Mouse (Mus musculus): Measurements from ENCODE around the gene Mbnl2. TPM values are rescaled to one million over a fixed set of nuclear protein-coding genes. Genes with fewer than 3 reads are reported as not detected.

Mbnl2 gene
- polyA plus RNA-seq, 1 experiment from 2014 or later, result 36.4 TPM

- WGBS, result 92% methylated on average over 8 of the region's 8 CpGs
- Histone ChIP-seq H3K9me3 (ENCODE audit: control insufficient read depth, low read length) (no peaks in the 10 kb centered on the region), H3K27me3 (ENCODE audit: control insufficient read depth, insufficient read depth, low read length) (no peaks in the 10 kb centered on the region), H3K4me1 (ENCODE audit: control insufficient read depth, insufficient read depth, low read length) (no peaks in the 10 kb centered on the region), H3K27ac (ENCODE audit: low read depth, low read length) (no peak overlapping the region), H3K9ac (ENCODE audit: low read length) (no peak overlapping the region), H3K36me3 (ENCODE audit: control insufficient read depth, insufficient read depth, low read length) (no peaks in the 10 kb centered on the region), H3K4me2 (no peak overlapping the region), H3K4me3 (ENCODE audit: low read depth, low read length) (no peak overlapping the region)
- DNase-seq (ENCODE audit: low spot score, missing footprints), result no peak
- no peak for ATAC-seq (ENCODE audit: low FRiP score)
These were observed 91.5 kb downstream of the Mbnl2 start for GRCm38 (mm10) chr14:120366962-120367361.

GRCm38 (mm10) chr14:120367589-120367988, 92.1 kb downstream of the Mbnl2 start:
- DNase-seq (ENCODE audit: low spot score, missing footprints) (no peak), ATAC-seq (ENCODE audit: low FRiP score) (no peak)
- H3K36me3 ChIP-seq (ENCODE audit: control insufficient read depth, insufficient read depth, low read length), result no peaks in the 10 kb centered on the region
- 88% methylated on average over 4 of the region's 4 CpGs for WGBS
- no peak overlapping the region for H3K27ac ChIP-seq (ENCODE audit: low read depth, low read length)
- H3K4me3 ChIP-seq (ENCODE audit: low read depth, low read length), result no peak overlapping the region
- H3K9ac ChIP-seq (ENCODE audit: low read length), result no peak overlapping the region
- H3K4me1 ChIP-seq (ENCODE audit: control insufficient read depth, insufficient read depth, low read length), result no peaks in the 10 kb centered on the region
- no peak overlapping the region for H3K4me2 ChIP-seq
- no peaks in the 10 kb centered on the region for H3K9me3 ChIP-seq (ENCODE audit: control insufficient read depth, low read length)
- no peaks in the 10 kb centered on the region for H3K27me3 ChIP-seq (ENCODE audit: control insufficient read depth, insufficient read depth, low read length)

DNA sequence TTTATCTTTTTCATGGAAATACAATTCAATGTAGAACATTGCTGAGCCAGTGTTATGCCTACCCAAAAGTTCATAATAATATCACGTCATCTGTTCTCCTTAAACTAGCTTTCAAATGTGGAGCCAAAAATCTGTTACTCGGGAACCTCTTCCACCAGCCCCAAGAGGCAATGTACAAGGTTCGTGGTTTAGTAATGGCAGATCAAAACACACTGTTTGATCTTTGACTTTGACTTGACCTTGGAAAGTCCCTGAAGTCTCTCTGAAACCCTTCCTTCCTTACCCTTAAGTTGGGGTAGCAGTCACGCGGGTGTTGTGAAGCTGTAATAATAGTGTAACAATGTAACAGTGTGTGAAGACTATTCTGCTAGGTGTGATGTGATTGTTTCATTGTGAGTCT, 93.0 kb downstream of the Mbnl2 start:
- no peaks in the 10 kb centered on the region for H3K9me3 ChIP-seq (ENCODE audit: control insufficient read depth, low read length)
- no peaks in the 10 kb centered on the region for H3K4me1 ChIP-seq (ENCODE audit: control insufficient read depth, insufficient read depth, low read length)
- ATAC-seq (ENCODE audit: low FRiP score) (no peak), DNase-seq (ENCODE audit: low spot score, missing footprints) (no peak)
- no peak overlapping the region for H3K4me3 ChIP-seq (ENCODE audit: low read depth, low read length)
- H3K36me3 ChIP-seq (ENCODE audit: control insufficient read depth, insufficient read depth, low read length), result no peaks in the 10 kb centered on the region
- H3K27me3 ChIP-seq (ENCODE audit: control insufficient read depth, insufficient read depth, low read length), result no peaks in the 10 kb centered on the region
- H3K27ac ChIP-seq (ENCODE audit: low read depth, low read length), result no peak overlapping the region
- WGBS, result 88% methylated on average over 5 of the region's 5 CpGs
- H3K4me2 ChIP-seq, result no peak overlapping the region
- no peak overlapping the region for H3K9ac ChIP-seq (ENCODE audit: low read length)

DNA sequence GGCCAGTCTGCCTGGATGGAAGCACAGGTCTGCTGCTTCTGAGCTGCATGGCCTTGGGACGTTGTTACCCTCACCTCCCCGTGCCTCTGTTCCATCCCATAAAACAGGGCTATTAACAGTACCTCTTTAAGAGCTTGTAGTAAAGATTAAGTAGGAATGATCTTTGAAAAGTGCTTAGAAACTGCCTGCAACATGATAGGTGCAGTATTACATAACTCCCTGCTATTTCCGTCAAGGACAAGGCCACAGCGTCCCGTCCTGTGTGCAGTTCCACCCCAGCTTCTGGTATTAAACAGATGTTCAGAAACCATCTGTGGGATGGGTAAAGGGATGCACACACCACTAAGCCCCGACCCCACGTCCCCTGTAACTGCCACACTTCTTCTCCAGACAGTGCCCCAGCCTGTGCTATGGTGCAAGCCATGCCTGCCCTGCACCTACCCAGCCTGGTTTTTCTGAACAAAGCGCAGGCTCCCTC, 93.5 kb downstream of the Mbnl2 start:
- no peaks in the 10 kb centered on the region for H3K27me3 ChIP-seq (ENCODE audit: control insufficient read depth, insufficient read depth, low read length)
- no peak overlapping the region for H3K4me2 ChIP-seq
- H3K36me3 ChIP-seq (ENCODE audit: control insufficient read depth, insufficient read depth, low read length), result no peaks in the 10 kb centered on the region
- no peak overlapping the region for H3K9ac ChIP-seq (ENCODE audit: low read length)
- ATAC-seq (ENCODE audit: low FRiP score) (no peak), DNase-seq (ENCODE audit: low spot score, missing footprints) (no peak)
- no peaks in the 10 kb centered on the region for H3K4me1 ChIP-seq (ENCODE audit: control insufficient read depth, insufficient read depth, low read length)
- no peak overlapping the region for H3K27ac ChIP-seq (ENCODE audit: low read depth, low read length)
- 85% methylated on average over 8 of the region's 8 CpGs for whole genome bisulfite sequencing
- no peak overlapping the region for H3K4me3 ChIP-seq (ENCODE audit: low read depth, low read length)
- no peaks in the 10 kb centered on the region for H3K9me3 ChIP-seq (ENCODE audit: control insufficient read depth, low read length)

DNA sequence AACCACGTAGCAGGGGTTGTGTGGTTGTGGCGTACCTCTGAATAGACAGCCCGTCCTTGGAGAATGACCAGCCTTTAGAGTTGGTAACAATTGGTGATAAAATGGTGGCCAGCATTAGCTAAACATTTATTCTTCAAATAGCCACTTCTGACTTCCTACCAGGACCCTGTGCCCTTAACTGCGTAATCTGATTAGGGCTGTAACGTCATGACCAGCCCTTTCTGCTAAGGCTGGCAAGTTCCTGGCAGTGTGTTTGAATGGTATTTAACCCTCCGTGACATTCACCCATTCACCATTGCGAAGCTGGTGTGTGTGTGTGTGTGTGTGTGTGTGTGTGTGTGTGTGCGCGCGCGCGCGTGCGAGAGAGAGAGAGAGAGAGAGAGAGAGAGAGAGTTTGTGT, 94.6 kb downstream of the Mbnl2 start:
- Histone ChIP-seq H3K4me2 (no peak overlapping the region), H3K9ac (ENCODE audit: low read length) (no peak overlapping the region), H3K4me3 (ENCODE audit: low read depth, low read length) (no peak overlapping the region), H3K4me1 (ENCODE audit: control insufficient read depth, insufficient read depth, low read length) (no peaks in the 10 kb centered on the region), H3K27me3 (ENCODE audit: control insufficient read depth, insufficient read depth, low read length) (no peaks in the 10 kb centered on the region), H3K9me3 (ENCODE audit: control insufficient read depth, low read length) (no peaks in the 10 kb centered on the region), H3K27ac (ENCODE audit: low read depth, low read length) (no peak overlapping the region), H3K36me3 (ENCODE audit: control insufficient read depth, insufficient read depth, low read length) (no peaks in the 10 kb centered on the region)
- WGBS, result 74% methylated on average over 14 of the region's 14 CpGs
- DNase-seq (ENCODE audit: low spot score, missing footprints), result no peak
- no peak for ATAC-seq (ENCODE audit: low FRiP score)

DNA sequence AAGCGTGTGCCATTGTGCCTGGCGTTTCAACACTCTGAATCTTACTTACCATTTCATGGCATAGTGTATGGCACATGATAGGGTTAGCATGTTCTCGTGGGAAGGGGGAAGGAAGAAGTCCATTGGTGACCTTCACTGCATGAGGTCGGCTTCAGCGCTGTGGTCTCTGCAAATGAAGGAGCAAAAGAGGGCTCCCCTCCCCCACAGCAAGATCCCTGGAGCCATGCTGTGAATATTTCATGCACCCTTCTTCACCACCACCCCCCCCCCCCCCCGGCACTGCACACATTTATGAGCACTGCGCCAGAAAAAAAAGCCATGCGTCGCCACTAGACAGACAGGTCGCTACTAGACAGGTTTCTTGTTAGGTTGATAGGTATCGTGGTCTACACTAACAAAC, 95.2 kb downstream of the Mbnl2 start:
- Histone ChIP-seq H3K27ac (ENCODE audit: low read depth, low read length) (no peak overlapping the region), H3K4me1 (ENCODE audit: control insufficient read depth, insufficient read depth, low read length) (no peaks in the 10 kb centered on the region), H3K9me3 (ENCODE audit: control insufficient read depth, low read length) (no peaks in the 10 kb centered on the region), H3K9ac (ENCODE audit: low read length) (no peak overlapping the region), H3K4me3 (ENCODE audit: low read depth, low read length) (no peak overlapping the region), H3K4me2 (no peak overlapping the region), H3K36me3 (ENCODE audit: control insufficient read depth, insufficient read depth, low read length) (no peaks in the 10 kb centered on the region), H3K27me3 (ENCODE audit: control insufficient read depth, insufficient read depth, low read length) (no peaks in the 10 kb centered on the region)
- ATAC-seq (ENCODE audit: low FRiP score) (no peak), DNase-seq (ENCODE audit: low spot score, missing footprints) (no peak)
- WGBS, result 87% methylated on average over 11 of the region's 11 CpGs

DNA sequence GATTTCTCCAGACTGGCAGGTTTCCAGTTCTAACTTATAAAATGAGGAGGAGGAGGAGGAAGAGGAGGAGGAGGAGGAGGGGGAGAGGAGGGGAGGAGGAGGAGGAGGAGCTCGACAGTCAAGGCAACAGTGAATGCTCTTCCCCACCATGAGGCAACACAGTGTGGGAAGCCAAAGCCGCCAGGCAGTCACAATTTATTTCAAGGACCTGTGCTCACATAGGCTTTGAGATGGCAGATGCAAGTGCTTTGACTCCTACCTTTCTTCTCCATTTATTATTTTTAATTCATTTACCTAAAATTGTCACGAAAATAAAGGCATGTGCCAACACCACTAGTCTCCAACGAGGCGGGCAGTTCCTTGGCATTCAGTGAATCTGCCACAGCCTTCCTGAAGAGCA, 95.7 kb downstream of the Mbnl2 start:
- Histone ChIP-seq H3K4me2 (no peak overlapping the region), H3K27ac (ENCODE audit: low read depth, low read length) (no peak overlapping the region), H3K9me3 (ENCODE audit: control insufficient read depth, low read length) (no peaks in the 10 kb centered on the region), H3K4me3 (ENCODE audit: low read depth, low read length) (no peak overlapping the region), H3K9ac (ENCODE audit: low read length) (no peak overlapping the region), H3K27me3 (ENCODE audit: control insufficient read depth, insufficient read depth, low read length) (no peaks in the 10 kb centered on the region), H3K36me3 (ENCODE audit: control insufficient read depth, insufficient read depth, low read length) (no peaks in the 10 kb centered on the region), H3K4me1 (ENCODE audit: control insufficient read depth, insufficient read depth, low read length) (no peaks in the 10 kb centered on the region)
- DNase-seq (ENCODE audit: low spot score, missing footprints), result no peak
- 71% methylated on average over 5 of the region's 5 CpGs for WGBS
- no peak for ATAC-seq (ENCODE audit: low FRiP score)

- DNase-seq (ENCODE audit: low spot score, missing footprints) (no peak), ATAC-seq (ENCODE audit: low FRiP score) (no peak)
- no peak overlapping the region for H3K4me2 ChIP-seq
- H3K9me3 ChIP-seq (ENCODE audit: control insufficient read depth, low read length), result no peaks in the 10 kb centered on the region
- no peak overlapping the region for H3K27ac ChIP-seq (ENCODE audit: low read depth, low read length)
- no peaks in the 10 kb centered on the region for H3K4me1 ChIP-seq (ENCODE audit: control insufficient read depth, insufficient read depth, low read length)
- H3K27me3 ChIP-seq (ENCODE audit: control insufficient read depth, insufficient read depth, low read length), result no peaks in the 10 kb centered on the region
- no peak overlapping the region for H3K4me3 ChIP-seq (ENCODE audit: low read depth, low read length)
- H3K9ac ChIP-seq (ENCODE audit: low read length), result no peak overlapping the region
- H3K36me3 ChIP-seq (ENCODE audit: control insufficient read depth, insufficient read depth, low read length), result no peaks in the 10 kb centered on the region
- WGBS, result 83% methylated on average over 11 of the region's 11 CpGs
These were observed 97.9 kb downstream of the Mbnl2 start for GRCm38 (mm10) chr14:120373026-120374024.

GRCm38 (mm10) chr14:120374786-120375185, 99.3 kb downstream of the Mbnl2 start:
- H3K4me1 ChIP-seq (ENCODE audit: control insufficient read depth, insufficient read depth, low read length), result no peaks in the 10 kb centered on the region
- H3K4me3 ChIP-seq (ENCODE audit: low read depth, low read length), result no peak overlapping the region
- H3K9ac ChIP-seq (ENCODE audit: low read length), result no peak overlapping the region
- ATAC-seq (ENCODE audit: low FRiP score), result no peak
- DNase-seq (ENCODE audit: low spot score, missing footprints), result no peak
- H3K27ac ChIP-seq (ENCODE audit: low read depth, low read length), result no peak overlapping the region
- H3K27me3 ChIP-seq (ENCODE audit: control insufficient read depth, insufficient read depth, low read length), result no peaks in the 10 kb centered on the region
- no peaks in the 10 kb centered on the region for H3K9me3 ChIP-seq (ENCODE audit: control insufficient read depth, low read length)
- 96% methylated on average over 14 of the region's 14 CpGs for WGBS
- no peaks in the 10 kb centered on the region for H3K36me3 ChIP-seq (ENCODE audit: control insufficient read depth, insufficient read depth, low read length)
- no peak overlapping the region for H3K4me2 ChIP-seq
